Mouse (Mus musculus) small intestine, adult 2 months (tissue): ENCODE data around the gene Gipc1.

ENCODE experiments used
- CTCF ChIP-seq: fragments of 200-500 bp; IDR thresholded peaks from 2 replicates; pipeline ENCODE4 v1.5.1; 2012; ENCODE audit warnings: low read depth, mild to moderate bottlenecking, control low read depth, inconsistent platforms, low read length, moderate library complexity, mixed read lengths; ENCODE audit not compliant: insufficient replicate concordance, insufficient read length; ENCODE audit errors: extremely low read depth
- POLR2A ChIP-seq: fragments of 200-500 bp; IDR thresholded peaks from 2 replicates; pipeline ENCODE4 v1.6.1; 2012; ENCODE audit warnings: low read depth, mild to moderate bottlenecking, control low read depth, inconsistent platforms, low read length, moderate library complexity

DNA sequence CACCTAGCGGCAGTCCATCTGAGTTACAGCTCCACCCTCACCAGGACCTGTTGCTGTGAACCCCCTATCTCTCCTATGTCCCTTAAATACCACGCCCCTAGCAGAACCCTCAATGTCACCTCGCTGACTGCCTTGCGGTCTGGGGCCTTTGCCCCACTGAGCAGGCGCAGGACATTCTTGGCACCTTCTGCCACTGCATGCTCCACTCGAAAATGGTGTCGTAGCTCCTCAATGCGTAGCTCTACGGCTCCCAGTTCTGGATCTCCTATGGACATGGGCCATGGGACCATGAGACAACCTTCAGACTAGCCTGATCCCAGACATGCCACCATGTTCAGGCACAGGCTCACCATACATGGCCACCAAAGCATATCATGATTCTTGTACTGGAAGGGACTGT is 32.0 kb downstream of the Gipc1 start:
- no peak for TF ChIP-seq POLR2A
- no peak for TF ChIP-seq CTCF
